ENCODE assay signal across 8 mouse cellular contexts in the genomic region with DNA sequence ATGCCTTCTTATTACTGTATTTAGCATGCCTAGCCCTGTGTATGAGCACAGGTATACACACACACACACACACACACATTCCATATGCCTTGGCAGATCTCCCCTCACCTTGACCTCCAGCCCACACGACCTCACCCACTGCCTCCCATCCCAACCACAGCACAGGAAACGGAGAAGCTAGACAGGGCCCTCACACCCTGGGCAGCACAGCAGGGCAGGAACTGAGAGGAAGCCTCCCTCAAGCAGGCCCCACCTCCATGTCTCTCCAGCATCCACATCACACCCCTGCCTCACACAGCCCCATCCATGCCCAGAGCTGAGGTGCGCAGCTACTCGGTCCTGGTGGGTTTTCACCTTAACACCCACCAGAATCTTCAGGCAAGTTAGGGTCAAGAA. TPM values are rescaled to one million over a fixed set of nuclear protein-coding genes. Genes with fewer than 3 reads are reported as not detected.
DNase-seq lines count a peak whose midpoint lies in the region; ATAC-seq and TF ChIP-seq lines count a peak whose summit lies in the region.

No protein-coding gene starts in this region.

- H3K4me2 ChIP-seq in heart, embryonic 15.5 days = peak overlapping the region; percentile 56
- peak overlapping the region; percentile 8; the same call in 1 of the 2 replicates for H3K4me2 ChIP-seq in stomach, postnatal 0 days (replicated peaks; ENCODE audit: low read depth)

- 52% methylated on average over 4 of the region's 4 CpGs for WGBS in heart, embryonic 15.5 days
- 62% methylated on average over 4 of the region's 4 CpGs for WGBS in limb, embryonic 10.5 days
- WGBS in stomach, postnatal 0 days = 53% methylated on average over 4 of the region's 4 CpGs

- TF ChIP-seq CTCF in layer of hippocampus, adult 2 months (conservative IDR thresholded peaks at IDR 0.05) = no peak
- TF ChIP-seq CTCF in stomach, postnatal 0 days (IDR thresholded peaks at IDR 0.05; ENCODE audit: low read depth) = no peak

- no peak for DNase-seq in layer of hippocampus, adult 2 months (ENCODE audit: low spot score in 2 of 2)
- DNase-seq in layer of hippocampus, adult 9-10 months (ENCODE audit: low spot score) = no peak
- DNase-seq in limb, embryonic 10.5 days (ENCODE audit: low spot score) = no peak
- DNase-seq in stomach, postnatal 0 days (ENCODE audit: low spot score) = no peak
- DNase-seq in cerebellum, adult 9-10 months = no peak
- no peak for DNase-seq in urinary bladder, postnatal 25 days (ENCODE audit: low spot score)

- peak overlapping the region; percentile 34; the same call in 1 of the 2 replicates for H3K9ac ChIP-seq in heart, embryonic 15.5 days
- no peak overlapping the region for H3K9ac ChIP-seq in stomach, postnatal 0 days (ENCODE audit: low read length)

- no peaks in the 10 kb centered on the region for H3K27me3 ChIP-seq in heart, embryonic 15.5 days
- peaks cover 22% of the 10 kb centered on the region for H3K27me3 ChIP-seq in limb, embryonic 10.5 days (ENCODE audit: low read depth, poor library complexity, severe bottlenecking)
- H3K27me3 ChIP-seq in stomach, postnatal 0 days (ENCODE audit: control insufficient read depth, insufficient read depth, low read length) = no peaks in the 10 kb centered on the region

- H3K4me1 ChIP-seq in heart, embryonic 15.5 days (replicated peaks) = peaks cover 11% of the 10 kb centered on the region
- peaks cover 42% of the 10 kb centered on the region for H3K4me1 ChIP-seq in limb, embryonic 10.5 days
- no peaks in the 10 kb centered on the region for H3K4me1 ChIP-seq in stomach, postnatal 0 days (replicated peaks; ENCODE audit: control insufficient read depth, insufficient read depth)

- peak overlapping the region; percentile 41 for H3K4me3 ChIP-seq in layer of hippocampus, adult 2 months
- peak overlapping the region; percentile 44 for H3K4me3 ChIP-seq in heart, embryonic 15.5 days
- H3K4me3 ChIP-seq in limb, embryonic 10.5 days = peak overlapping the region; percentile 29; the same call in 1 of the 2 replicates
- no peak overlapping the region for H3K4me3 ChIP-seq in stomach, postnatal 0 days (ENCODE audit: low read depth, low read length)

- no peak for TF ChIP-seq EP300 in stomach, postnatal 0 days (optimal IDR thresholded peaks at IDR 0.05)

- peaks cover 3% of the 10 kb centered on the region; the same call in 1 of the 2 replicates for H3K9me3 ChIP-seq in heart, embryonic 15.5 days (replicated peaks)
- no peaks in the 10 kb centered on the region for H3K9me3 ChIP-seq in limb, embryonic 10.5 days (replicated peaks)
- 0 out of 2 replicates have a peak, but pooled peaks cover 3% of the 10 kb centered on the region for H3K9me3 ChIP-seq in stomach, postnatal 0 days (ENCODE audit: control insufficient read depth, low read length)

- ATAC-seq in heart, embryonic 15.5 days (replicated peaks; ENCODE audit: insufficient number of reproducible peaks, insufficient read depth, low FRiP score, low read depth) = peak; percentile 51; the same call in 1 of the 2 replicates
- ATAC-seq in megakaryocyte-erythroid progenitor cell, adult 5-6 weeks (replicated peaks; ENCODE audit: low FRiP score, low TSS enrichment, poor library complexity, severe bottlenecking) = 0 out of 2 replicates have a peak, but pooled peaks have one; percentile 29
- no peak for ATAC-seq in stomach, postnatal 0 days (ENCODE audit: low FRiP score, low TSS enrichment)

- peaks cover 14% of the 10 kb centered on the region; the same call in 1 of the 2 replicates for H3K36me3 ChIP-seq in heart, embryonic 15.5 days
- H3K36me3 ChIP-seq in limb, embryonic 10.5 days = peaks cover 16% of the 10 kb centered on the region
- 0 out of 2 replicates have a peak, but pooled peaks cover 3% of the 10 kb centered on the region for H3K36me3 ChIP-seq in stomach, postnatal 0 days (ENCODE audit: control insufficient read depth, insufficient read depth, low read length)

- peak overlapping the region; percentile 63 for H3K27ac ChIP-seq in layer of hippocampus, adult 2 months
- peak overlapping the region; percentile 73 for H3K27ac ChIP-seq in heart, embryonic 15.5 days
- peak overlapping the region; percentile 54 for H3K27ac ChIP-seq in limb, embryonic 10.5 days
- peak overlapping the region; percentile 45; the same call in 1 of the 2 replicates for H3K27ac ChIP-seq in stomach, postnatal 0 days (replicated peaks)

RNA-seq across cellular contexts. Expression of gene Mfng, which starts 0.9 kb away (rescaled TPM):
- total RNA-seq in layer of hippocampus, adult 2 months (2021) = 1 to 10 TPM; 4.4 to 4.7 TPM
- 13.6 and 21.0 TPM in 2 replicates for polyA plus RNA-seq in heart, embryonic 15.5 days (2015; fragmentation: Nextera tagmentation; extraction: Ambion mirVana)
- polyA plus RNA-seq in limb, embryonic 10.5 days (2016; fragmentation: Nextera tagmentation; extraction: Ambion mirVana) = 11.1 and 13.1 TPM in 2 replicates
- 15.0 and 21.8 TPM in 2 replicates for total RNA-seq in megakaryocyte-erythroid progenitor cell, adult 5-6 weeks (2014; fragmentation: Nextera tagmentation)
- 4.6 and 5.1 TPM in 2 replicates for total RNA-seq in megakaryocyte-erythroid progenitor cell, adult 5-6 weeks (2017)
- polyA plus RNA-seq in stomach, postnatal 0 days (2015; fragmentation: Nextera tagmentation; extraction: Ambion mirVana) = 5.6 and 7.2 TPM in 2 replicates

RNA-seq across cellular contexts. Expression of gene Card10, which starts 30.5 kb away (rescaled TPM):
- total RNA-seq in layer of hippocampus, adult 2 months (2021) = 1 to 10 TPM; 5.4 to 5.5 TPM
- 5.7 and 7.6 TPM in 2 replicates for polyA plus RNA-seq in heart, embryonic 15.5 days (2015; fragmentation: Nextera tagmentation; extraction: Ambion mirVana)
- 4.7 and 5.3 TPM in 2 replicates for polyA plus RNA-seq in limb, embryonic 10.5 days (2016; fragmentation: Nextera tagmentation; extraction: Ambion mirVana)
- 0.42 TPM in 1 of 2 replicates, not detected in the other for total RNA-seq in megakaryocyte-erythroid progenitor cell, adult 5-6 weeks (2014; fragmentation: Nextera tagmentation)
- not detected in 2 replicates for total RNA-seq in megakaryocyte-erythroid progenitor cell, adult 5-6 weeks (2017)
- 2.4 and 2.8 TPM in 2 replicates for polyA plus RNA-seq in stomach, postnatal 0 days (2015; fragmentation: Nextera tagmentation; extraction: Ambion mirVana)

RNA-seq across cellular contexts. Expression of gene Elfn2, which starts 53.8 kb away (rescaled TPM):
- 100 to 1,000 TPM; 202 to 204 TPM for total RNA-seq in layer of hippocampus, adult 2 months (2021)
- 0.10 and 0.19 TPM in 2 replicates for polyA plus RNA-seq in heart, embryonic 15.5 days (2015; fragmentation: Nextera tagmentation; extraction: Ambion mirVana)
- not detected in 2 replicates for polyA plus RNA-seq in limb, embryonic 10.5 days (2016; fragmentation: Nextera tagmentation; extraction: Ambion mirVana)
- not detected in 2 replicates for total RNA-seq in megakaryocyte-erythroid progenitor cell, adult 5-6 weeks (2014; fragmentation: Nextera tagmentation)
- total RNA-seq in megakaryocyte-erythroid progenitor cell, adult 5-6 weeks (2017) = not detected in 2 replicates
- 0.06 and 0.11 TPM in 2 replicates for polyA plus RNA-seq in stomach, postnatal 0 days (2015; fragmentation: Nextera tagmentation; extraction: Ambion mirVana)
